Mouse (Mus musculus): ENCODE measurements around the gene Gm10192.

- TF ChIP-seq CTCF (IDR thresholded peaks at IDR 0.05; ENCODE audit: insufficient read depth, low read length), result no peak
- no peak for TF ChIP-seq POLR2A (IDR thresholded peaks at IDR 0.05; ENCODE audit: borderline replicate concordance, extremely low read depth, low read depth, low read length)
Measured at GRCm38 (mm10) chr4:97142484-97142883, 40.5 kb downstream of the Gm10192 start.
